Mouse (Mus musculus): ENCODE results near the gene Trem3. TPM values are rescaled to one million over a fixed set of nuclear protein-coding genes. Genes with fewer than 3 reads are reported as not detected.

Gene Trem3
- total RNA-seq (2022): under 1 TPM in 1 of 4 experiments, not detected in 3; 0.26 TPM

- DNase-seq: no peak
Observed at GRCm38 (mm10) chr17:48247221-48247928, at the start of gene Trem3. Trem3 (plus strand) TSS chr17:48247777.

GRCm38 (mm10) chr17:48203086-48203485 is 44.5 kb upstream of the Trem3 start:
- no peak for DNase-seq

- no peak for DNase-seq
Observed at GRCm38 (mm10) chr17:48212596-48212995, 35.0 kb upstream of the Trem3 start.

- no peak for DNase-seq
Observed at GRCm38 (mm10) chr17:48213511-48213910, 34.1 kb upstream of the Trem3 start.

- DNase-seq: no peak
Observed at GRCm38 (mm10) chr17:48215429-48215828, 32.1 kb upstream of the Trem3 start.

- no peak for DNase-seq
Observed at GRCm38 (mm10) chr17:48230680-48231079, 16.9 kb upstream of the Trem3 start.

- no peak for DNase-seq
Observed at GRCm38 (mm10) chr17:48232518-48232917, 15.1 kb upstream of the Trem3 start, which contains the start of gene Trem1. Trem1 (plus strand) TSS chr17:48232768.

GRCm38 (mm10) chr17:48233789-48234188 is 13.8 kb upstream of the Trem3 start:
- no peak for DNase-seq

- DNase-seq: no peak
Observed at GRCm38 (mm10) chr17:48234550-48234949, 13.0 kb upstream of the Trem3 start.

GRCm38 (mm10) chr17:48235773-48236370 is 11.7 kb upstream of the Trem3 start:
- no peak for DNase-seq

- DNase-seq: no peak
Observed at GRCm38 (mm10) chr17:48237621-48238020, 10.0 kb upstream of the Trem3 start.

GRCm38 (mm10) chr17:48249039-48249438 is 1.5 kb downstream of the Trem3 start:
- no peak for DNase-seq

- no peak for DNase-seq
Observed at GRCm38 (mm10) chr17:48249501-48249900, 1.9 kb downstream of the Trem3 start.

- DNase-seq: no peak
Observed at GRCm38 (mm10) chr17:48250631-48251030, 3.1 kb downstream of the Trem3 start.

- no peak for DNase-seq
Observed at GRCm38 (mm10) chr17:48256575-48256974, 9.0 kb downstream of the Trem3 start.

GRCm38 (mm10) chr17:48261868-48262267 is 14.3 kb downstream of the Trem3 start:
- no peak for DNase-seq

- DNase-seq: no peak
Observed at GRCm38 (mm10) chr17:48263741-48264362, 16.3 kb downstream of the Trem3 start, which contains the start of gene Treml4. Treml4 (plus strand) TSS chr17:48264295.

- DNase-seq: no peak
Observed at GRCm38 (mm10) chr17:48264662-48265061, 17.1 kb downstream of the Trem3 start.

- no peak for DNase-seq
Observed at GRCm38 (mm10) chr17:48266138-48266537, 18.6 kb downstream of the Trem3 start.

GRCm38 (mm10) chr17:48266610-48267304 is 19.2 kb downstream of the Trem3 start:
- DNase-seq: no peak

- no peak for DNase-seq
Observed at GRCm38 (mm10) chr17:48267591-48267990, 20.0 kb downstream of the Trem3 start.

- DNase-seq: no peak
Observed at GRCm38 (mm10) chr17:48268276-48268675, 20.7 kb downstream of the Trem3 start.

GRCm38 (mm10) chr17:48269833-48270232 is 22.3 kb downstream of the Trem3 start:
- DNase-seq: no peak
